Mouse (Mus musculus): ENCODE measurements around the gene Anks1b.

GRCm38 (mm10) chr10:89883561-89883960 is 10.3 kb downstream of the Anks1b start:
- TF ChIP-seq CTCF (IDR thresholded peaks at IDR 0.05; ENCODE audit: low read depth, low read length), result no peak
- no peak for TF ChIP-seq TAL1 (conservative IDR thresholded peaks at IDR 0.05; ENCODE audit: low read depth, low read length)
- no peak for TF ChIP-seq POLR2AphosphoS5 (IDR thresholded peaks at IDR 0.05; ENCODE audit: insufficient replicate concordance, low read depth, low read length)
- TF ChIP-seq GATA1 (IDR thresholded peaks at IDR 0.05; ENCODE audit: borderline replicate concordance, low read length), result no peak

Data from G1E (cell line).